Mouse (Mus musculus) cerebellum, adult 2 months (tissue): Measurements from ENCODE around the gene Gm8332.

Experiments used
- CTCF ChIP-seq: fragments of 200-500 bp; IDR thresholded peaks from 2 replicates; pipeline ENCODE4 v1.5.1; 2011; ENCODE audit warnings: low read depth, mild to moderate bottlenecking, control low read depth, low read length, moderate library complexity, borderline replicate concordance; ENCODE audit not compliant: insufficient read depth
- POLR2A ChIP-seq: fragments of 200-500 bp; IDR thresholded peaks from 2 replicates; pipeline ENCODE4 v1.6.1; 2011; ENCODE audit warnings: low read length, control low read depth, borderline replicate concordance; ENCODE audit not compliant: insufficient read depth

DNA sequence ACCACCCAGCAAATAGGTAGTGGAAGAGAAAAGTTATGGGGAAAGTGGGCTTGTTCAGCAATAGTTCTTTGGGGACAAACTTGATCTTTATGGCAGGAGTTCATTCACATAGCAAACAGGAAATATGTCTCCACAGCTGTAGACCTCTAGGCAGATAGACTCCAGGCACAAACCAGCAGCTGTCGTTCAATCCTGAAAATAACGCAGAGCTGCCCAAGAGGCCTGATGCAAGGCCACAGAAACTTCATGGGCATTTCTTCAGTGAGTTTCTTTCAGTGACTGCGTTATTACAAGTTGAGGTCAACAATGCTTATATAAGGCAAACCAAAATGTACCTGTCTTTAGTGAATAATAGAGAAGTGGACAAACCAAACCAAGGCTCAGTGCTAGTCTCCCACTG lies 30.5 kb downstream of the Gm8332 start:
- TF ChIP-seq POLR2A (no peak), CTCF (no peak)
